Mouse (Mus musculus) midbrain, postnatal 0 days (tissue): ENCODE results near the gene Rbm47. TPM values are rescaled to one million over a fixed set of nuclear protein-coding genes. Genes with fewer than 3 reads are reported as not detected.

ENCODE experiments used
- ATAC-seq: fragments of 200-750 bp; cut with Nextera tagmentation; 2 replicates; pipeline ENCODE4 v1.8.0; 2017; ENCODE audit warnings: moderate number of reproducible peaks, mild to moderate bottlenecking, moderate TSS enrichment, moderate library complexity; ENCODE audit not compliant: low FRiP score
- DNase-seq: peaks from one replicate; pipeline ENCODE4 v3.0.0-alpha.2; 2015; ENCODE audit warnings: low spot score
- H3K27ac ChIP-seq: fragments of 300-500 bp; sonication (generic); 2 replicates; pipeline ENCODE4 v1.5.1; 2014; ENCODE audit warnings: low read depth, mild to moderate bottlenecking, low read length, mixed read lengths
- H3K27me3 ChIP-seq: fragments of 300-500 bp; sonication (generic); 2 replicates; pipeline ENCODE4 v1.6.1; 2014; ENCODE audit warnings: low read length, control low read depth, mixed read lengths; ENCODE audit not compliant: insufficient read depth
- H3K36me3 ChIP-seq: fragments of 300-500 bp; sonication (generic); 2 replicates; pipeline ENCODE4 v1.6.1; 2014; ENCODE audit warnings: low read length, control low read depth, mixed read lengths; ENCODE audit not compliant: insufficient read depth
- H3K4me1 ChIP-seq: fragments of 300-500 bp; sonication (generic); 2 replicates; pipeline ENCODE4 v1.6.1; 2014; ENCODE audit warnings: mild to moderate bottlenecking, control low read depth, antibody characterized with exemption, low read length, mixed read lengths; ENCODE audit not compliant: insufficient read depth
- H3K4me2 ChIP-seq: fragments of 300-500 bp; sonication (generic); 2 replicates; pipeline ENCODE4 v1.6.1; 2014; ENCODE audit warnings: low read depth, mild to moderate bottlenecking, low read length, mixed read lengths; ENCODE audit not compliant: poor library complexity, severe bottlenecking
- H3K4me3 ChIP-seq: fragments of 300-500 bp; sonication (generic); 2 replicates; pipeline ENCODE4 v1.5.1; 2014; ENCODE audit warnings: low read depth, mild to moderate bottlenecking, low read length, moderate library complexity
- H3K9ac ChIP-seq: fragments of 300-500 bp; sonication (generic); replicated peaks from 2 replicates; pipeline ENCODE4 v1.6.1; 2014; ENCODE audit warnings: mild to moderate bottlenecking, low read length, moderate library complexity, mixed read lengths; ENCODE audit not compliant: poor library complexity, severe bottlenecking
- H3K9me3 ChIP-seq: fragments of 300-500 bp; sonication (generic); 2 replicates; pipeline ENCODE4 v1.6.1; 2016; ENCODE audit warnings: low read length, control low read depth
- CTCF ChIP-seq: IDR thresholded peaks from 2 replicates; pipeline ENCODE4 v1.5.1; 2016; ENCODE audit warnings: antibody characterized with exemption, mild to moderate bottlenecking
- WGBS: fragments of 180-500 bp; shearing (Covaris S2); extraction: QIAGEN DNeasy Blood & Tissue Kit; methylation state at CpG from one replicate; pipeline ENCODE4 v1.1.7; 2014; 5-methylcytosine and 5-hydroxymethylcytosine counted together
- polyA plus RNA-seq: library from polyadenylated mRNA; unstranded; fragments of >200 nt; fragmentation: Nextera tagmentation; extraction: Ambion mirVana; gene quantifications from 2 replicates; pipeline ENCODE4 v1.2.1, GENCODE M21; 2015
- total RNA-seq: library from RNA; depleted of rRNA; stranded (reverse); fragments of >200 nt; gene quantifications from 2 replicates; pipeline ENCODE4 v1.2.3, GENCODE M21; 2014

Gene Rbm47
- total and polyA plus RNA-seq, 2 experiments from 2014 or later, result 1.4 to 2.5 TPM

DNA sequence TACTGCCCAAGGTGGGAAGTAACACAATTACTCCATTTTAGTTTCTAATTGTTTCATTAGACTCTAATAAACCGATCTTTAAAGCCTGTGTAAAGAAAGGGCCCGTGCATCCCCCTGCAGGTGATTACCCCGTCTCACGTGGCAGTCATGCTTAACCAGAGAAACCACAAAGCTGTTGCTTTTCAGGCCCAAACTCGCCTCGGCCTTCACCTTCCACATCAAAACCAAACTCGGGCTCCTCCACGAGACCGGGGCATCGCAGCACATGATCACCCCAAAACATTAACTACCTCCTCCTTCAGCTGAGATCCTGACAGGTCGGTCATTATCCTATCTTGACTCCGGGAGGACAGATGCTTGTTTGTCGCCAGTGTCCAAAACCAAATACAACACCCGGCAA, 58.2 kb downstream of the Rbm47 start:
- Histone ChIP-seq H3K4me3 (no peak overlapping the region), H3K4me1 (no peaks in the 10 kb centered on the region), H3K27ac (no peak overlapping the region), H3K9ac (no peak overlapping the region), H3K36me3 (no peaks in the 10 kb centered on the region), H3K27me3 (no peaks in the 10 kb centered on the region), H3K4me2 (no peak overlapping the region), H3K9me3 (no peaks in the 10 kb centered on the region)
- DNase-seq (no peak), ATAC-seq (no peak)
- TF ChIP-seq CTCF, result no peak
- WGBS, result 85% methylated on average over 14 of the region's 14 CpGs

DNA sequence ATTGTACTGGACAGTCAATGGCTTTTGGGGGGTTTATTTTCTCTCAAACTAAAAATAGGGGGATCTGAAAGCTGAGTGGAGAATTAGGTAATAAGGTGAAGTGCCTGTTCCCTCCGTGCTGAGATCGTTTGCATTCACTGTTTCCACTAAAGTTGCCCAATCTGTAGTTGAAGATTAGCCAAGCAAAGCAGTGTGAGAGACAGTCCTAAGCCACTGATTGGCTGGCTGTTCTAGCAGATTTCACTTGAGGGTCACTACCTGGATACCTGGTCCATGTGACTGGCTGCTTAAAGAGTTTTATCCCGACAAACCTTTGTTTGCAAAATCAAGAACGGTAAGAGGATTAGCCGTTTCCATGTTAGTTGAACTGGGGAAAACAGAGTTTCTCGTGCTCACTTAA, 58.7 kb downstream of the Rbm47 start:
- no peaks in the 10 kb centered on the region for H3K36me3 ChIP-seq
- no peak overlapping the region for H3K4me3 ChIP-seq
- no peak for DNase-seq
- no peaks in the 10 kb centered on the region for H3K9me3 ChIP-seq
- 45% methylated on average over 6 of the region's 6 CpGs for WGBS
- TF ChIP-seq CTCF, result no peak
- no peak overlapping the region for H3K9ac ChIP-seq
- no peaks in the 10 kb centered on the region for H3K4me1 ChIP-seq
- H3K27me3 ChIP-seq, result no peaks in the 10 kb centered on the region
- H3K27ac ChIP-seq, result no peak overlapping the region
- H3K4me2 ChIP-seq, result no peak overlapping the region
- no peak for ATAC-seq

DNA sequence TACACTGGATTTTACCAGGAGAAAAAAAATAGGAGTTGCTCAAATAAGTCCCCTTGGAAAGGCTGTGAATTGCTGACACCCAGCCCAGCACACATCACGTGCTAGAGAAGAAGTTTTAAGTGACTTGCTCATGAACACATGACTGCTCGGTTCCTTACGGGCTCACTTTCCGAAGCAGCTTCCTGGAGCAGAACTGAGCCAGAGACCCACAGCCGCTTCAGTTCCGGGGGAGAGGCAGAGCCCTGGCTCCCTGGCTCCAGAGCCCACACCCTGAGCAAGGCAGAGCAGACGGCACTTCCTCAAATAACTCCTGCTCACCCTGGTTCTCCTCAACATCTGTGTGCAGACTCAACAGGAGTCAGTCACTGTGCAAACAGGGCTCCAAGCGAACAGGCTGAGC, 60.9 kb downstream of the Rbm47 start:
- no peaks in the 10 kb centered on the region for H3K4me1 ChIP-seq
- H3K27ac ChIP-seq, result no peak overlapping the region
- TF ChIP-seq CTCF, result no peak
- no peak overlapping the region for H3K4me3 ChIP-seq
- H3K4me2 ChIP-seq, result no peak overlapping the region
- H3K27me3 ChIP-seq, result no peaks in the 10 kb centered on the region
- DNase-seq (no peak), ATAC-seq (no peak)
- H3K9ac ChIP-seq, result no peak overlapping the region
- no peaks in the 10 kb centered on the region for H3K9me3 ChIP-seq
- no peaks in the 10 kb centered on the region for H3K36me3 ChIP-seq
- 83% methylated on average over 8 of the region's 8 CpGs for WGBS

DNA sequence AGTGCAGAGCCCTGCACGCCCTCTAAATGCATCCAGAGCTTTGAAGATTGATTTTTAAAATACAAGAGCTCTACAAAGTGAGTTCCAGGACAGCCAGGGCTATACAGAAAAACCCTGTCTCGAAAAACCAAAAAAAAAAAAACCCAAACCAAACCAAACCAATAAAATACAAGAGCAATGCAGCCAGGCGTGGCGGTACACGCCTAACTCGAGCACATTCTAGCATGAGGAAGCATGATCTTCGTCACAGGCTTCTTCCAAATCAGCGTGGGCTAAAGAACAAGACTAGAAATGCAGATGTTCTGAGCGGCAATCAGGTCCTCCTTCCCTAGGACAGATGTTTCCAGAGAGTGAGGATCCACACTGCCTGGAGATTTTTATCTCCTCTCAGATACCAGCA, 66.5 kb downstream of the Rbm47 start:
- H3K4me2 ChIP-seq, result no peak overlapping the region
- no peak overlapping the region for H3K9ac ChIP-seq
- no peaks in the 10 kb centered on the region for H3K9me3 ChIP-seq
- no peaks in the 10 kb centered on the region for H3K36me3 ChIP-seq
- ATAC-seq, result no peak
- no peaks in the 10 kb centered on the region for H3K4me1 ChIP-seq
- WGBS, result 90% methylated on average over 9 of the region's 9 CpGs
- no peak overlapping the region for H3K27ac ChIP-seq
- H3K27me3 ChIP-seq, result no peaks in the 10 kb centered on the region
- TF ChIP-seq CTCF, result no peak
- H3K4me3 ChIP-seq, result no peak overlapping the region
- no peak for DNase-seq

DNA sequence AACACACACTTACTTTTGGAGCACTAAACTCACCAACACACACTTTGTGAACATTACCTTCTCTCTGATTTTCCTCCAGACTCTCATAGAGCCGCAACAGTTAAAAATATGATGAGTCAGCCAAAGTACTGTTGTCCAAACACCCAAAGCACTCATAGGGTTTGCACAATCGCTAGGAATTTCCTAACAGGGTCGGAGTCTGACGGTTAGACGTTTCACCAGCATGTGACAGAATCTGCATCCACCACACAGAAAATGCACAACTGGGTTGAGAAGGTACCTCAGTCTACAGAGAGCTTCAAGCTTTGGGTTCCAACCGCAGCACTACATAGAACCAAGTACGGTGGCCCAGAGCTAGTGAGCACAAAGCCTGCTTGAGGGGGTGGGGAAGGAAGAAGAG, 67.0 kb downstream of the Rbm47 start:
- Histone ChIP-seq H3K36me3 (no peaks in the 10 kb centered on the region), H3K27me3 (no peaks in the 10 kb centered on the region), H3K9me3 (no peaks in the 10 kb centered on the region), H3K27ac (no peak overlapping the region), H3K4me2 (no peak overlapping the region), H3K4me3 (no peak overlapping the region), H3K9ac (no peak overlapping the region), H3K4me1 (no peaks in the 10 kb centered on the region)
- DNase-seq (no peak), ATAC-seq (no peak)
- TF ChIP-seq CTCF, result no peak
- WGBS, result 87% methylated on average over 7 of the region's 7 CpGs

DNA sequence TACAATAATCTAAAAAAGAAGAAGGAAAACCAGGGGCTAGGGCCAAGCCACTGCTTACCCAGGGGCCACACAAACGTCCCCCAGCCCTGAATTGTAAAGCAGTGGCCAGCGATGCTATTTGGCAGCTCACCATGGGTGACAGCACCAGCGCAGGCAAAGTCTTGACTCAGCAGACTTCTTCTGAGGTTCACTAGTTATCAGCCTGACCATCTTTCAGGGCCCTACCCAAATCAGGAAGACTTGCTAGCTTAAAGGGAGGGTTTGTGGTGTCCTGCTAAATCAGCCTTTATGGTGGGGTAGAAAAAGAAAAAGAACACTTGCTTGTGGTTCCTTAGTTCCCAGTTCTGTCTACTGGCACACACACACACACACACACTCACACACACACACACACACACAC, 67.6 kb downstream of the Rbm47 start:
- Histone ChIP-seq H3K4me2 (no peak overlapping the region), H3K9me3 (no peaks in the 10 kb centered on the region), H3K27me3 (no peaks in the 10 kb centered on the region), H3K27ac (no peak overlapping the region), H3K9ac (no peak overlapping the region), H3K4me3 (no peak overlapping the region), H3K36me3 (no peaks in the 10 kb centered on the region), H3K4me1 (no peaks in the 10 kb centered on the region)
- no peak for TF ChIP-seq CTCF
- ATAC-seq (no peak), DNase-seq (no peak)
- 89% methylated on average over 3 of the region's 3 CpGs for WGBS

DNA sequence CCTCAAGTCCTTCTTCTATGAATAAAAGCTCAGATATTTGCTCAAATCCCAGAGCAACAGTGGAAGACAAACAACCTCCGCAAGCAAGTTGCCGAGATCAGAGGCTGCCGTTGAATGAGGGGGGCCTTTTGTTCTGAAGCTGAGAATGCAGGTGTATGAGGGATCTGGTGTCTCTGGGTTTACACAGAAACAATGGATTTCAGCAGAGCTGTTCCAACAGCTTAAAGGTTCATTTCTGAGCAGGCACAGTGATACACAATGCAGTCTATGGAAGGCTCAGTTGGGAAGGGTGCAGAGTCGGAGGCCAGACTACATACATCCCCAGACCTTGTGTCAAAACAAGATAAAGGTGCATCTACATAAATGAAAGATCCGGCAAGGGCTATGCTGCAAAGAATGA, 69.5 kb downstream of the Rbm47 start:
- no peaks in the 10 kb centered on the region for H3K9me3 ChIP-seq
- H3K9ac ChIP-seq, result no peak overlapping the region
- H3K36me3 ChIP-seq, result no peaks in the 10 kb centered on the region
- DNase-seq (no peak), ATAC-seq (no peak)
- H3K27ac ChIP-seq, result no peak overlapping the region
- no peak overlapping the region for H3K4me3 ChIP-seq
- 56% methylated on average over 5 of the region's 5 CpGs for WGBS
- H3K4me2 ChIP-seq, result no peak overlapping the region
- H3K27me3 ChIP-seq, result no peaks in the 10 kb centered on the region
- H3K4me1 ChIP-seq, result no peaks in the 10 kb centered on the region
- no peak for TF ChIP-seq CTCF
